19 mouse cellular contexts compared by ENCODE assay signal in genomic region chr5:23911556-23911955, GRCm38 (mm10).
"Had no signal": no experiment of that assay in that cellular context is flagged by ENCODE, and none has a peak within 500 bp of the region (broad histone marks: within the 10 kb centered on the region; RNA-seq: fewer than 3 reads in every experiment).

No protein-coding gene starts in this region.

- DNase-seq: lung, adult 2 months; lung, postnatal 14 days; lung, postnatal 36 days; retina, postnatal 1 day; right cerebral cortex, adult 18-20 months; right cerebral cortex, postnatal 25 days; right cerebral cortex, postnatal 4 days; spleen, adult 18-20 months; thymus, adult 2 months; thymus, postnatal 25 days; thymus, postnatal 4 days had no signal

- H3K4me3 ChIP-seq: lung, embryonic 15.5 days; megakaryocyte, embryonic 14.5 days; midbrain, embryonic 13.5 days; midbrain, embryonic 15.5 days; neural tube, embryonic 12.5 days had no signal

- H3K27me3 ChIP-seq: lung, embryonic 15.5 days; megakaryocyte, embryonic 14.5 days; midbrain, embryonic 13.5 days; midbrain, embryonic 15.5 days; neural tube, embryonic 12.5 days had no signal

- H3K27ac ChIP-seq: lung, embryonic 15.5 days; macrophage; midbrain, embryonic 13.5 days; midbrain, embryonic 15.5 days; neural tube, embryonic 12.5 days had no signal

- H3K9me3 ChIP-seq: lung, embryonic 15.5 days had no signal

- H3K4me1 ChIP-seq: lung, embryonic 15.5 days; midbrain, embryonic 13.5 days; midbrain, embryonic 15.5 days; neural tube, embryonic 12.5 days had no signal

- H3K36me3 ChIP-seq: lung, embryonic 15.5 days; midbrain, embryonic 13.5 days; midbrain, embryonic 15.5 days; neural tube, embryonic 12.5 days had no signal

- H3K9ac ChIP-seq: lung, embryonic 15.5 days; midbrain, embryonic 13.5 days; midbrain, embryonic 15.5 days; neural tube, embryonic 12.5 days had no signal

- H3K4me2 ChIP-seq: lung, embryonic 15.5 days; midbrain, embryonic 11.5 days; midbrain, embryonic 13.5 days; midbrain, embryonic 15.5 days; neural tube, embryonic 12.5 days had no signal

- ATAC-seq: lung, postnatal 0 days; midbrain, embryonic 13.5 days; midbrain, embryonic 15.5 days had no signal
